Mouse (Mus musculus) MEL (cell line): Measurements from ENCODE around the gene Rnf126.

Source experiments
- CTCF ChIP-seq, 3 experiments: IDR thresholded peaks in 2 of 3; conservative IDR thresholded peaks in 1 of 3; 2 replicates each; pipeline ENCODE4 v1.5.1; 2011 to 2012; ENCODE audit warnings: low read length in 3 of 3, low read depth in 2 of 3, mild to moderate bottlenecking in 2 of 3, improper control_type of control experiment in 1 of 3, inconsistent platforms in 1 of 3, mixed read lengths in 1 of 3, moderate library complexity in 1 of 3; ENCODE audit not compliant: control insufficient read depth in 1 of 3, insufficient read depth in 1 of 3, poor library complexity in 1 of 3, severe bottlenecking in 1 of 3
- MEF2A ChIP-seq: IDR thresholded peaks from 2 replicates; pipeline ENCODE4 v1.6.1; 2014; ENCODE audit warnings: low read depth, mild to moderate bottlenecking, inconsistent platforms, low read length, improper control_type of control experiment; ENCODE audit not compliant: poor library complexity, insufficient replicate concordance, severe bottlenecking; ENCODE audit errors: extremely low read depth
- POLR2A ChIP-seq, 2 experiments: IDR thresholded peaks; 2 replicates each; pipeline ENCODE4 v1.6.1; 2011 to 2012; ENCODE audit warnings: low read length in 2 of 2, mild to moderate bottlenecking in 2 of 2, control low read depth in 1 of 2, improper control_type of control experiment in 1 of 2, low read depth in 1 of 2, moderate library complexity in 1 of 2; ENCODE audit not compliant: control insufficient read depth in 1 of 2, insufficient read depth in 1 of 2, poor library complexity in 1 of 2
- POLR2AphosphoS5 ChIP-seq: IDR thresholded peaks from 2 replicates; pipeline ENCODE4 v1.6.1; 2012; ENCODE audit warnings: low read depth, borderline replicate concordance, mild to moderate bottlenecking, inconsistent platforms, low read length, moderate library complexity, mixed read lengths
- TCF12 ChIP-seq: IDR thresholded peaks from 2 replicates; pipeline ENCODE4 v1.6.1; 2014; ENCODE audit warnings: low read depth, mild to moderate bottlenecking, inconsistent platforms, low read length, improper control_type of control experiment, moderate library complexity

DNA sequence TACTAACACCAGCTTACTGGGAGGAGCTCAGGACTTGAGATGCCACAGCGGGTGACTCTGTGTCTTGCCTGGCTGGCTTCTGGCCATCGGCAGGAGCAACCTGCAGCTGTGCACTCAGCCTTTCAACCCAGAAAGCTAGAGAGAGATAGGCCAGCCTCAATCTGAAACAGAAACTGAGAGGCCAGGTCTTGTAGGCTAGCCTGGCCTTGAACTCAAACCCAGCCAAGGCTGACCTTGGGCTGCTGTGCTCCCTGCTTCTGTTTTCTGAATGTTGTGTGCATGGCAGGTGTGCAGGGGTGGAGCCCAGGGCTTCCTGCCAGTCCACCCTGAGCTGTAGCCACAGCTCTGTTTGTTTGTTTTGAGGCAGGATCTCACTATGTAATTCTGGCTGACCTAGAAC, 6.5 kb upstream of the Rnf126 start:
- TF ChIP-seq POLR2A (IDR thresholded peaks at IDR 0.05; ENCODE audit: control insufficient read depth in 1 of 2, insufficient read depth in 1 of 2, low read depth in 1 of 2, low read length in 2 of 2, poor library complexity in 1 of 2), result no peak
- TF ChIP-seq POLR2AphosphoS5, result no peak
- no peak for TF ChIP-seq CTCF (IDR thresholded peaks at IDR 0.05 in 2 of 3, conservative IDR thresholded peaks at IDR 0.05 in 1 of 3; ENCODE audit: control insufficient read depth in 1 of 3, insufficient read depth in 1 of 3, low read depth in 2 of 3, low read length in 3 of 3, poor library complexity in 1 of 3, severe bottlenecking in 1 of 3)
- TF ChIP-seq TCF12, result no peak
- no peak for TF ChIP-seq MEF2A
